Mouse (Mus musculus): Measurements from ENCODE around the gene Hist1h3i. TPM values are rescaled to one million over a fixed set of nuclear protein-coding genes. Genes with fewer than 3 reads are reported as not detected.
"Not testable (repeated sequence)": the region's sequence is repeated elsewhere in the genome, so short reads cannot be mapped to it uniquely, and the experiment has no call there.

Gene Hist1h3i
- polyA plus RNA-seq, 1 experiment: 34.1 TPM

- peak overlapping the region; percentile 59 for H3K4me3 ChIP-seq (replicated peaks; ENCODE audit: control insufficient read depth, low read depth, low read length)
- TF ChIP-seq POLR2A (IDR thresholded peaks at IDR 0.05; ENCODE audit: borderline replicate concordance, control insufficient read depth, low read depth, low read length): peak; percentile 74; the same call in 1 of the 2 replicates
- not testable (repeated sequence) for H3K4me1 ChIP-seq (ENCODE audit: control insufficient read depth, insufficient read depth, low read length)
- under 1% methylated on average over 21 of the region's 26 CpGs for WGBS
- peak overlapping the region; percentile 93 for H3K27ac ChIP-seq (ENCODE audit: control insufficient read depth, insufficient read depth, low read depth, low read length, poor library complexity)
Measured at GRCm38 (mm10) chr13:21754294-21755001, 28.7 kb downstream of the Hist1h3i start.

GRCm38 (mm10) chr13:21753524-21754285, 29.5 kb downstream of the Hist1h3i start, which contains the start of the genes Hist1h2ak and Hist1h2bn:
Gene Hist1h2ak (minus strand): TSS chr13:21753827.
Gene Hist1h2bn (plus strand): TSS chr13:21754123.
- Histone ChIP-seq H3K27ac (ENCODE audit: control insufficient read depth, insufficient read depth, low read depth, low read length, poor library complexity) (peak within 1 kb of the TSS; percentile 99), H3K4me3 (replicated peaks; ENCODE audit: control insufficient read depth, low read depth, low read length) (peak within 1 kb of the TSS; percentile 69)
- H3K4me1 ChIP-seq (ENCODE audit: control insufficient read depth, insufficient read depth, low read length): not testable (repeated sequence)
- WGBS: under 1% methylated on average over 48 of the region's 50 CpGs
- TF ChIP-seq POLR2A (IDR thresholded peaks at IDR 0.05; ENCODE audit: borderline replicate concordance, control insufficient read depth, low read depth, low read length): peak; percentile 97

GRCm38 (mm10) chr13:21753051-21753523, 30.1 kb downstream of the Hist1h3i start:
- H3K4me1 ChIP-seq (ENCODE audit: control insufficient read depth, insufficient read depth, low read length): peaks cover 2% of the 10 kb centered on the region; the same call in 1 of the 2 replicates
- H3K4me3 ChIP-seq (replicated peaks; ENCODE audit: control insufficient read depth, low read depth, low read length): peak overlapping the region; percentile 69
- WGBS: 2% methylated on average over 10 of the region's 10 CpGs
- no peak for TF ChIP-seq POLR2A (IDR thresholded peaks at IDR 0.05; ENCODE audit: borderline replicate concordance, control insufficient read depth, low read depth, low read length)
- peak overlapping the region; percentile 99 for H3K27ac ChIP-seq (ENCODE audit: control insufficient read depth, insufficient read depth, low read depth, low read length, poor library complexity)

GRCm38 (mm10) chr13:21752356-21752755, 30.8 kb downstream of the Hist1h3i start:
- WGBS: 53% methylated on average over 3 of the region's 3 CpGs
- H3K4me3 ChIP-seq (replicated peaks; ENCODE audit: control insufficient read depth, low read depth, low read length): peak overlapping the region; percentile 59
- TF ChIP-seq POLR2A (IDR thresholded peaks at IDR 0.05; ENCODE audit: borderline replicate concordance, control insufficient read depth, low read depth, low read length) (no peak), CTCF (IDR thresholded peaks at IDR 0.05; ENCODE audit: control insufficient read depth, insufficient read depth, low read length) (no peak)
- peaks cover 4% of the 10 kb centered on the region; the same call in 1 of the 2 replicates for H3K4me1 ChIP-seq (ENCODE audit: control insufficient read depth, insufficient read depth, low read length)
- peak overlapping the region; percentile 84 for H3K27ac ChIP-seq (ENCODE audit: control insufficient read depth, insufficient read depth, low read depth, low read length, poor library complexity)

- TF ChIP-seq POLR2A (IDR thresholded peaks at IDR 0.05; ENCODE audit: borderline replicate concordance, control insufficient read depth, low read depth, low read length): no peak
- no peak for TF ChIP-seq CTCF (IDR thresholded peaks at IDR 0.05; ENCODE audit: control insufficient read depth, insufficient read depth, low read length)
- peaks cover 5% of the 10 kb centered on the region; the same call in 1 of the 2 replicates for H3K4me1 ChIP-seq (ENCODE audit: control insufficient read depth, insufficient read depth, low read length)
- H3K4me3 ChIP-seq (replicated peaks; ENCODE audit: control insufficient read depth, low read depth, low read length): no peak overlapping the region
- 57% methylated on average over 3 of the region's 3 CpGs for WGBS
- H3K27ac ChIP-seq (ENCODE audit: control insufficient read depth, insufficient read depth, low read depth, low read length, poor library complexity): peak overlapping the region; percentile 46; the same call in 1 of the 2 replicates
Measured at GRCm38 (mm10) chr13:21751827-21752226, 31.3 kb downstream of the Hist1h3i start.

GRCm38 (mm10) chr13:21751417-21751816, 31.8 kb downstream of the Hist1h3i start:
- TF ChIP-seq CTCF (IDR thresholded peaks at IDR 0.05; ENCODE audit: control insufficient read depth, insufficient read depth, low read length) (no peak), POLR2A (IDR thresholded peaks at IDR 0.05; ENCODE audit: borderline replicate concordance, control insufficient read depth, low read depth, low read length) (no peak)
- H3K4me1 ChIP-seq (ENCODE audit: control insufficient read depth, insufficient read depth, low read length): peaks cover 5% of the 10 kb centered on the region; the same call in 1 of the 2 replicates
- H3K4me3 ChIP-seq (replicated peaks; ENCODE audit: control insufficient read depth, low read depth, low read length): peak overlapping the region; percentile 12
- no peak overlapping the region for H3K27ac ChIP-seq (ENCODE audit: control insufficient read depth, insufficient read depth, low read depth, low read length, poor library complexity)

GRCm38 (mm10) chr13:21750159-21751017, 32.8 kb downstream of the Hist1h3i start, which contains the start of gene Hist1h4k:
Gene Hist1h4k (minus strand): TSS chr13:21750505.
- Histone ChIP-seq H3K4me3 (replicated peaks; ENCODE audit: control insufficient read depth, low read depth, low read length) (peak within 1 kb of the TSS; percentile 66), H3K27ac (ENCODE audit: control insufficient read depth, insufficient read depth, low read depth, low read length, poor library complexity) (peak within 1 kb of the TSS; percentile 94)
- under 1% methylated on average over 50 of the region's 56 CpGs for whole genome bisulfite sequencing
- TF ChIP-seq POLR2A (IDR thresholded peaks at IDR 0.05; ENCODE audit: borderline replicate concordance, control insufficient read depth, low read depth, low read length): peak; percentile 96
- not testable (repeated sequence) for H3K4me1 ChIP-seq (ENCODE audit: control insufficient read depth, insufficient read depth, low read length)
